Mouse (Mus musculus) left cerebral cortex, postnatal 4 days (tissue): ENCODE data around the gene Eno1. TPM values are rescaled to one million over a fixed set of nuclear protein-coding genes. Genes with fewer than 3 reads are reported as not detected.

Source experiments
- DNase-seq: peaks from one replicate; pipeline ENCODE4 v3.0.0-alpha.2; 2022
- intact Hi-C: fragments of 180-260 bp; cut with DNase I; formaldehyde crosslinking; loops from one replicate; pipeline ENCODE4 v1.15.1; 2025
- total RNA-seq, 2 experiments: library from RNA; stranded (reverse); gene quantifications; 2 replicates each; pipeline ENCODE4 v1.2.3; 2021

Eno1 gene
- 100 to 1,000 TPM; 204 to 220 TPM for total RNA-seq

DNA sequence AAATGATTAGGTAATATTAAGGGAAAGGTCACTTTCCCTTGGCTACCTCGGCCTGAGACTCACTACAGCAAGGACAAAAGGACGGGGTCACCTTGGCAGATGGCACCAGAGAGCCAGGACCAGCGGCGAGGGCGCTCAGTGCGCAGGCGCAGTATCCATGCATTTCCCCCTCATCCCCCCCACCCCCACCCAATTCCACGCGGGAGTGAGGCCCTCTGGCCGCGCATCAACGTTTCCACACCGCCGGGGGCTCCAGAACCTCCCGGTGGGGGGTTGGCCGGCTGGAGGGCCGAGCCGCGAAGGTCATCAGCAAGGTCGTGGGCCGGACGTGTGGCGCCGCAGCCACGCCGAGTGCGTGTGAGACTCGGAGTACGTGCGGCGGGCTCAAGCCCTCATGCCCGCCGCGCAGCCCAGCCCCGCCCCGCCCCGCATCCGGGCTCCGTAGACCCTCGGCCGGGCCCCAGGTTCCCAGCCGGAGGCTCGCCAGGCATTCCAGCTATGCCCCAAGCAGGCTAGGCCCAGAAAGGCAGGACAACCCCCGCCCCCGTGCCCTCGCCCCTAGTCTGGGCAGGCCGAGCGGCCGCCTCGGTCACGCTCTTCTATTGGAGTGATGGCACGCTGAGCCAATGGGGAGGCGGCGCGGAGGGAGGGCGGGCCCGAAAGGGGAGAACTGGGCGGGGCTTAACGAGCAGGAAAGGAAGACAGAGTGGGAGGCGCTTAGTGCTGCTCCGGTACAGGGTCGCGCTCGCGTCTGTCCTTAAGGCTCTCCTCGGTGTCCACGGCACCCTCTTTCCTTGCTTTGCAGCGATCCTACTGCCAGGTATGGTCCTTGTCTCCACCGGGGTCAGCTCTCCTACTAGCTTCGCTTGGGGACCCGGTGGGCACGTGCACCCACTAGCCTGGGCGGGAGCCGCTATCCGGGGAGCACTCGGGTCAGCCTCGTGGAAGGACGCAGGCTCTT, at the start of gene Eno1:
Gene Eno1, plus strand, starts transcription at position 201 of the 961 bp plus-strand sequence.
- DNase-seq: peak; percentile 99
- intact Hi-C loops: no loop called here

DNA sequence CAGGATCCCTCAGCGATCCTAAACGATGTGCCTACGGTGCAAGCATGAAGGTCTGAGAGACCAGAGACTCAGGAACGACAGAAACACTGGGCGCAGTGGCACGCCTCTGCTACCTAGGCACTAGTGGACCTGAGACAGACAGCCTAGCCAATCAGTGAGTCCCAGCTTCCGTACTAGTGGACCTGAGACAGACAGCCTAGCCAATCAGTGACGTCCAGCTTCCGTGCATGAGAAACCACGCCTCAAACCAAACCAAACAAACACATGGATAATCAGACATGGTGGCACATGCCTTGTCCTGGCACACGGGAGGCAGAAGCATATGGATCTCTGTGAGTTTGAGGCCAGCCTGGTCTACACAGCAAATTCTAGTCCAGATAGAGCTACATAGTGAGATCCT, 48.3 kb upstream of the Eno1 start:
- DNase-seq: no peak
- intact Hi-C loops: no loop called here

DNA sequence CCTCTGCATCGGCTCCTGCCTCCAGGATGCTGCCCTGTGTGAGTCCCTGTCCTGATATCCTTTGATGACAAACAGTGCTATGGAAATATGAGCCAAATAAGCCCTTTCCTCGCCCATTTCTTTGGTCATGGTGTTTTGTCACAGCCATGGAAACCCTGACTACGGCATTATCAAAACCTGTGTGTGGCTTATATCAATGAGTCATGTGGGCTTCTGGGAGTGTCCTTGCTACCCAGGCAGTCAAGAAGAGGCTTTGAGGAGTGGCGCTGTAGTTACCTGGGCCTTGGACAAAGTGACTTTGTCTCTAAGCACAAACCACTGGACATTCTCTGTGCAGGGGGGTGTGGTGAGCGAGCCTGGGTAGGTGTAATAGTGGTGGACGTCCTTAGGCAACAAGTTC, 44.3 kb upstream of the Eno1 start:
- intact Hi-C loops: no loop called here

DNA sequence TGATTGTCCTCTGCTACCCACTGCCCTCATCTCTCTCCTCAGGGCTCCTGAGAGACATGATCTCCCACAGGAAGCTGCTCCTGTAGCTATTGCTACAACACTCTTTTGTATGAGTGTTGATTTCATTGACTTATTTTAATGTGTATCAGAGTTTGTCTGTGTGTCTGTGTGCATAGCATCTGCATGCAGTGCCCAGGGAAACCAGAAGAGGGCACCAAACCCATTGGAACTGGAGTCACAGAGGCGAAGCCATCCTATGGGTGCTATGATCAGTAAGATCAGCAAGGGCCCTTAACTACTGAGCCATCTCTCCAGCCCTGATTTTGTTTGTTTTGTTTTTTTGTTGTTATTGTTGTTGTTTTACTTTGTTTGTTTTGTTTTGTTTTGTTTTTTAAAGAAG, 42.6 kb upstream of the Eno1 start:
- DNase-seq: peak; percentile 62
- intact Hi-C loops: no loop called here

More for the DNA sequence above, 44.3 kb upstream of the Eno1 start:
- DNase-seq: no peak

DNA sequence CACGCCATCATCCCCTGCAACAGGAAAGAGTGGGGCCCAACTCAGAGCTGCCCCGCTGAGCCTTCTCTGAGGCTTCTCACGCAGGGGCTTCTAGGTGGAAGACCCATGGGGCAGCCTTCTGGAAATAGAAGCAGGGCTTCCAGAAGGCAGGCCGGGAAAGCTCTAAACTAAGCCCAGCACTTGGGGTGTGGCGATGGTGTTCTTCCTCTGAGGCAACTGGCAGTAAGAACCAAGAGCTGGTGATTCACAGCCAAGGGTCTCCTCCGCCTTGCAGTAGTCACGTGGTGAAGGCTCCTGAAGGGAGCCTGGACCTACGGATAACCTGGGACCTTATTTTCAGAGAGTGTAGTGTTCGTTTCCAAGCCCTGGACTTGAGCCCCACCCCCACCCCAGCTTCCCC, 38.3 kb upstream of the Eno1 start:
- intact Hi-C loops: no loop called here
- no peak for DNase-seq

DNA sequence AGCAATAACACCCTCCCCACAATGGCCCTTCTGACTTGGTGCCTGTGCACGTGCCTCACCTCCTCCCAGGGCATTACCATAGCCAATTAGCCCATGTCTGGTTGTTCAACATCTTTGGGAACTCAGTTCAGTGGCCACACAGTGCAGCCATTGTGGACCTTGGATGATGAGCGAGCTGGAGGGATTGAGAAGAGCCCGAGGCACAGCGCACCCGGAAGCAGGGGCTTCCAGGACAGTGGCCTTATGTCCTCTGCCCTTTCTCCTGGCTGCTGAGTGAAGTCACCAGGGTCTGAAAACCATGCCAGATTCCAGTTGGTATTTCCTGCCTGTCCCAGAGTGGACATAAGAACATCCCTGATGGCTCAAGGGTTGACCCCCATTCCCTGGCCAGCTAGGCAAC, 35.3 kb upstream of the Eno1 start, which contains the start of gene Car6:
Gene Car6, minus strand, starts transcription at position 101 of the 400 bp plus-strand sequence.
- intact Hi-C loops: no loop called here
- DNase-seq: no peak

DNA sequence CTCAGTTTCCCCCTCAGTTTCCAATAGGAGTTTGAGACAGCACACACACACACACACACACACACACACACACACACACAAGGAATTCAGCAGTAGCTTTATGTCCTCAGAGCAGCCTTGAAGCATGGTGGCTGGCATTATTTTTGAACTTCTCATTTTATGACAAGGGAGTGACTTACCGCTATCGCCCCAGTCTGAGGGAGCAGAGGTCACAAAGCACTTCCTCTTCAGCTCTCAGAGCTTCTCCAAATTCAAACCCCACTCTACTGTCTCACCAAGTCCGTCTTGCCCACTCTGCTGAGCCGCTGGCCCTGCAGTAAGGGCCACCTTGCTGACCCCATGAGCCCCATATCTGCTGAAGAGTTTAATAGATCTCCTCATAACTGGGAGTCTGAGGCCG, 33.8 kb upstream of the Eno1 start:
- intact Hi-C loops: no loop called here
- DNase-seq: no peak

DNA sequence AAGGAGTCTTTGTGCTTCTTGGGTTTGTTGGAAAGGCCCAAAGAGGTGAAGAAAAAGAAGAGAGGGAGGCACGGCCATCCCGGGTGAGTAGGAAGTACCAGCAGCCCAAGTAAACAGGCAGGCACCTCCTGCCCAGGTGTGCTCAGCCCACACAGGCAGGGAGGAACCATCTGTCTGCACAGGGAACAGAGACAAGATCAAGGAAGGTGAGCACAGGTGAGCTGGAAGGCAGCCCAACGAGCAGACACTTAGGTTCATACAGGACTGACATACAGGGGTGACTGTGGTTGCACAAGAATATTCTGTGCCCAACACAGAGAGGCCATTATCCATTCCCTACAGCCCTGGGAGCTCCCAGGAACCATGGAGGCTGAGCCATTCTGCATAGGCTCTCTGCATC, 31.6 kb upstream of the Eno1 start:
- no peak for DNase-seq
- intact Hi-C loops: no loop called here

DNA sequence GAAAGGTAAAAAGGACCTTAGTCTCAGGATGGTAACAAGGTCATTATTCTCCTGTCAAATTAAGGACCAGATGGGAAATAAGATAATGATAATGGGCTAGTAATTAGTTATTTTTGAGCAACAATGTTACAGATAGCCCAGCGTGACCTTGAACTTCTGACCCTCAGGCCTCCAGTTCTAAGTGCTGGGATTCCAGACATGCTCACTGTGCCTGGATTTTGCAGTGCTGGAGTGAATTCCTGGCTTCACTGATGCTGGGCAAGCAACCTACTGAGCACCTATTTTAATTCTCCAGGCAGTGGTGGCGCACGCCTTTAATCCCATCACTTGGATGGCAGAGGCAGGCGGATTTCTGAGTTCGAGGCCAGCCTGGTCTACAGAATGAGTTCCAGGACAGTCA, 26.8 kb upstream of the Eno1 start:
- DNase-seq: no peak

DNA sequence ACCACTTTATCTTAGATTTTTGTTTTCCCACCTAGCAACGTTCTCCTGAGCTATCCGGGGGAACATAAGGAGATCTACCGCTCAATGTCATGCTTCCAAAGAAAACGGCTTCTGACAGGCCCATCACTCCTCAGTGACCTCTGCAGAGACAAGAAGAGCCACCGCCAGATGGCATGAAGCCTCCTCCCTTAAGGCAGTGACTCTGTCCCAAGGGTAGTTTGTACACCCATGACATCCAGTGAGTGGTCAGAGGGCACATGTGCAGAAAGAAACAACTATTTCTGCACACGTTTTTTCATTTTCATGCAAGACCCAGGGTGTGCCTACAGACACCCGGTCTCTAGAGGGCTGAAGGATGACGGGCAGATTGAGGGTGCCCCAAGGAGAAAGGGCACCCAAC, 26.2 kb upstream of the Eno1 start:
- DNase-seq: peak; percentile 17
- intact Hi-C loops: loop anchor here (10.0 kb wide), 1 partner anchor 176 kb away; no protein-coding TSS in a partner anchor

More for the DNA sequence above, 26.8 kb upstream of the Eno1 start:
- intact Hi-C loops: loop anchor here (10.0 kb wide), 1 partner anchor 175 kb away; no protein-coding TSS in a partner anchor

DNA sequence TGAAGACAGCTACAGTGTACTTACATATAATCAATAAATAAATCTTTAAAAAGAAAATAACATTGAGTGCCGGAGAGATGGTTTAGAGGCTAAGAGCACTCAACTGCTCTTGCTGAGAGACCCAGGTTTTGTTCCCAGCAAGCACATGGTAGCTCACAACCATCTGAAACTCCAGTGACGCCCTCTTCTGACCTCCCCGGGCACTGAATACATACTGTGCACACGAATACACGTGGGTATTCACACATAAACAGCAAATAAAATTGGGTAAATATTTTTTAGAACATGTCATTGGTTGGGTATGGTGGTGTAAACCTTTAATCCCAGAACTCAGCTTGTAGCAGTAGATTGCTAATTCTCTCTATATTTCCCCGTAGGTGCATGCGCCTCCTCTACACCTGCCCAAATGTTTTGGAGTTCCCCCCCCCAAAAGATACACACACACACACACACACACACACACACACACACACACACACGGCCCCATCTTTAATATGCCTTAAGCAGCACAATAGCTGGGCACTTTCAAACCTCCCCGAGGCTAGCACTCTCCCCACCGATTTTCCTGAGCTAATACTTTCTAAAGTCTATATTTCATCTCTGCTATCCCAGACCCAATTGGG, 24.5 kb upstream of the Eno1 start:
- DNase-seq: no peak
- intact Hi-C loops: loop anchor here (10.0 kb wide), 1 partner anchor 177 kb away; no protein-coding TSS in a partner anchor

DNA sequence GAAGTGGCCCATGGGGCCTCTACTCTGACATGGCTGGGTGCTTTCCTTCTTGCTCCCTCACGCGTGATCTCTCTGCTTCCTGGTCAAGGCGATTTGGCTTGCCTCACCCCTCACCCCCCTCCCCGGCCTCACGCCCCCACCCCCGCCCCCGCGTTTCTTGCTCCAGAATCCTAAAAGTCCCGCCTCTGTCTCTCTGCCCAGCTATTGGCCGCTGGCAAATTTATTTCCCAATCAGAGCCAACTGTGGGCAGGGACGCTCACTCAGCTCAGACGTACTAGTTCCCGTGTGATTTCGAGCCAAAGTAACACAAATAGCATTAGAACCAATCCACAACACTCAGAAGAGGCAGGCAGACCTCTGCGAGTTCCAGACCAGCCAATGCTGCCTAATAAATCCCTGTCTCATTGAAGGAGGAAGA, 24.0 kb upstream of the Eno1 start:
- intact Hi-C loops: loop anchor here (10.0 kb wide), 1 partner anchor 178 kb away; no protein-coding TSS in a partner anchor
- DNase-seq: peak; percentile 62

DNA sequence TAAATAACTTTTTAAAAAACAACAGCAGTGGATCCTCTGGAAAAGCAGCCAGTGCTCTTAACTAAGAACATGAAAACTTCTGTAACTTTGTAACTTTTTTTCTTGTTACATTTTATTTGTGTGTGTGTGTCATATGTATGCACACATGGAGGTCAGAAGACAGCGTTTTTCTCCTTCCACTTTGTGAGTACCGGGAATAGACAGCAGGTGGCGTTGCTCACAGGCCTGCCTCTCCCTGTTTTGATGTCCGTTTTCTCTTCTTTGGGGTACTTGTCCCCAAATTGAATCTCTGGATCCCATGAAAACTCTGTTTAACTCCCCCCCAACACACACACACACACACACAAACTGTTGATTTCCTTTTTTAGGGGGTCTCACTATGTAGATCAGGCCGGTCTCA, 22.6 kb upstream of the Eno1 start:
- intact Hi-C loops: loop anchor here (10.0 kb wide), 1 partner anchor 179 kb away; no protein-coding TSS in a partner anchor
- DNase-seq: no peak

DNA sequence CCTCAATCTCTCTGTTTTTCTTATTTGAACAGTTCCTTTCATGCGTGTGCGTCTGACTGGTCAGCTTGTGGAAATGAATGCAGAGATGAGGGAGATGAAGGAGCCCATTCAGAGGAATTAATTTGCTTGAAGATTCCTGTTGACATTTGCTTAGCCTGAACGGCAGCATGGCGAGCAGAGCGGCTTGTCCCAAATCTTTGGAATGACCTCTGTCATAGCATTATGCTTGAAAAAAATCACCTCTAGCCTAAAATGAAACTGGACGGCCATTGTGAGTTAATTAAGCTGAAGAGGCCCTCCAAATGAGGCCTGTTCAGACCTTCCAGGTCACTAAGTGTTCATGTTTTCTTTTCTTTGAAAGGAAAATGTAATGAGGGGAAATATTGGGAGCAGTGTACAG, 20.1 kb upstream of the Eno1 start:
- intact Hi-C loops: loop anchor here (10.0 kb wide), 1 partner anchor 182 kb away; no protein-coding TSS in a partner anchor
- no peak for DNase-seq

DNA sequence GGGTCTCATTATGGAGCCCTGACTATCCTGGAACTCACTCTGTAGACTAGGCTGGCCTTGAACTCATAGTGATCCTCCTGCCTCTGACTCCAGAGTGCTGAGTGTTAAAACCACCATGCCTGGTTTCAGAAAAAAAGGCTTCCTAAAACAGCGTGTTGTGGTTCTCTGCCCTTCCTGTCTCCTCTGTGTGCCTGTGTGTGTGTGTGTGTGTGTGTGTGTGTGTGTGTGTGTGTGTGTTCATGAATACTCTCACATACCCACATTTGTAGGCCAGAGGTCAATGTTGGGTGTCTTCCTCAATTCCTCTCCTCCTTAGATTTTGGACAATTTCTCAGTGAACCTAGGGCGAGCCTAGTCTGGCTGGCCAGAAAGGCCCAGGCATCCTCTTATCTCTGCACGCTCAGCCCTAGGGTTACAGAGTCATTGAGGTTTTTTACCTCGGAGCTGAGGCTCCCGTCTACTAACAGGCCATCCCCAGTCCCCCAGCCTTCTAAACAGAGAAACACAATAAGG, 19.4 kb upstream of the Eno1 start:
- DNase-seq: no peak
- intact Hi-C loops: loop anchor here (10.0 kb wide), 1 partner anchor 182 kb away; no protein-coding TSS in a partner anchor

DNA sequence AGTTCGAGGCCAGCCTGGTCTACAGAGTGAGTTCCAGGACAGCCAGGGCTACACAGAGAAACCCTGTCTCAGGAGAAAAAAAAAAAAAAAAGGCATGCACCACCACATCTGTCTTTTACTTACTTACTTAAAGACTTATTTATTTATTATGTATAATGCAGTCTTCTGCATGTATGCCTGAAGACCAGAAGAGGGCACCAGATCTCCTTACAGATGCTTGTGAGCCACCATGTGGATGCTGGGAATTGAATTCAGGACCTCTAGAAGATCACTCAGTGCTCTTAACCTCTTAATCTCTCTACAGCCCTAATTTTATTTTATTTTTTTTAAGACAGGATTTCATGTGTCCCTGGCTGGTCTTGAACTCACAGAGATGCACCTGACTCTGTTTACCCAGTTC, 18.6 kb upstream of the Eno1 start:
- no peak for DNase-seq
- intact Hi-C loops: loop anchor here (10.0 kb wide), 1 partner anchor 183 kb away; no protein-coding TSS in a partner anchor

DNA sequence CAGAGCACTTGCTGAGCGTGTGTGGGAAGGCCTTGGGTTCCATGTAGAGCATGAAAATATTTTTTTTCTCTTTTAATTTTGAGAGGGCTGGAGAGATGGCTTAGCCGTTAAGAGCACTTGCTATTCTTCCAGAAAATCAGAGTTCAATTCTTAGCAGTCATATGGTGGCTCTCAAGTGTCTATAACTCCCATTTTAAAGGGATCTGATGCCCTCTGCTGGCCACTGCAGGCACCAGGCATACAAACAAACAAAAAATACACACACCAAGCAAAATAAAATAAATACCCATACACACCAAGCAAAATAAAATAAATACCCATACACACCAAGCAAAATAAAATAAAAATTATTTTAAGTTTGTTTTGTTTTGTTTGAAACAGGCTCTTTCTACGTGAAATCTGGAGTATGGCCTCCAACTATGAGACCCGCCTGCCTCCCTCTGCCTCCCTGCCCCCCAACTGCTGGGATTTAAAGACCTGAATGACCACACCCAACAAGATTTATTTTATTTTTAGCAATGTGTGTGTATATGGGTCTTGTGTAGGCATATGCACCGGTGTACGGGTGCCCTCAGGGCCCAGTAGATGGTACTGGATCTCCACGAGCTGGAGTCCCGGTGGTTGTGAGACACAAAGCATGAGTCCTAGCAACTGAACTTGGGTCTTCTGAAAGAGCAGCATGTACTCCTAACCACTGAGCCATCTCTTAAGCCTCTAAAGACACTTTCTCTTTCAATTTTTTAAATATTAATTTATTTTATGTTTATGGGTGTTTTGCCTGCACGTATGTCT, 16.8 kb upstream of the Eno1 start:
- peak; percentile 67 for DNase-seq
- intact Hi-C loops: loop anchor here (10.0 kb wide), 2 partner anchors 45 to 185 kb away; no protein-coding TSS in a partner anchor

DNA sequence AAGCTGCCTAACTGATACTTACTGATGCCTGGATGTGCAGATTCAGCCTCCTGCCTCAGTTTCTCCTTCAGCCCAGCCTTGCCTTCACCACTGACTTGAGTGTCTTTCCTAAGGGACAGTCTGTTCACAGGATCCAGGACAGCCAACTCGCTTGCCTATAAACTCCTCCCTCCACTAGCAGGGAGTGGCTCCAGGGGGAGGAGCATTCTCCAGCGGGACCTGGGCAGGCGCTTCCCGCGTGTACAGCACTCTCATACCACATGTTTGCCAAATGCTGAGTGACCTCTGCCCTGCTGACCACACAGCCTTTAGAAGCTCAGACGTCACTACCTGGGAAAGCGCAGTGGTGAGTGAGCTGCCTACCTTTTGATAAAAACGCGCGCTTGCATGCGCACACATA, 15.9 kb upstream of the Eno1 start:
- no peak for DNase-seq
- intact Hi-C loops: loop anchor here (10.0 kb wide), 1 partner anchor 46 kb away; no protein-coding TSS in a partner anchor

DNA sequence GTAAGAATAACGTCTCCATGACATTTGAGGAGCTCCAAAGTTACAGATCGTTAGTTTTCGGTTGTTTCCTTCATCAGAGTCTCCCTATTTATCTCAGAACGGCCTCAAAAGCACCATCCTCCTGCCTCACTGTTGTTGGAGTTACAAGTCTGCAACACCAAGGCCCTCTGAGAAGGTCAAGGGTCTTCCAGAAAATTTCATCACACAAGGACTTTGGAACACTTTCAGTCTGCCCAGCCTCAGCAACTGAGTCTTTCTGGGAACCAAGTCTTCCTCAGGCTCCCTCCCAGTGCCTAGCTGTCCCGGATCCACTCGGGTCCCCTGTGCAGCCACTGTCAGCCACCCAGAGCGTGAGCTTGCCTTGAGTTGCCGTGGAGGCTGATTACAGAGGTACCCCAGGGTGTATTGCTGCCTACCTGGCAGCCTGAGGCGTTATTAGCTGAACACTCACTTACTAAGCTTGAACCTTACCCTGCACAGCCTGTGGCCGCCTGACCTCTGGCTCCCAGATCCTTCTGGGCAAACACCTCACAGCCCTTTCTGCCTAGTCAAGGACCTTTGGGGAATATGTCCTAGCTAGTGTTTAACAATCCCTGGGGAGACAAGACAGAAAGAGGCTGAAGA, 15.4 kb upstream of the Eno1 start:
- intact Hi-C loops: loop anchor here (10.0 kb wide), 1 partner anchor 46 kb away; no protein-coding TSS in a partner anchor
- DNase-seq: no peak

DNA sequence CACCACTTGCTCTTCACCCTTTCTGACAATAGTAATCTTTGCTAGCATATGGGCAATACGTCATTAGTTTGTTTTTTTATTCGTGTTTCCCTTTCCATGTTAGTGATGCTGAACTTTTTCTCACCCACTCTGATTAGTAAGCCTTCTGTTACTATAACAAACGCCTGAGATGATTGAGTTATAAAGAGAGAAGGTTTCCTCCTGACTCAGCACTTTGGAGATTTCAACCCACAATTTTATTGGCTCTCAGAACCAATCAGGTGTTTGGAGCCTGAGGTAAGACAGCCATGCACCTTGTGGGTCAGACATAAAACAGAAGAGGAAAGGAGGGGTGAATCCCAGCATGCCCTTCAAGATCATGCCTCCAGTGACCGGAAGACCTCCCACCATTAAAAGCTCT, 12.7 kb upstream of the Eno1 start:
- no peak for DNase-seq
- intact Hi-C loops: loop anchor here (10.0 kb wide), 1 partner anchor 49 kb away; no protein-coding TSS in a partner anchor
